Mouse (Mus musculus): ENCODE data around the gene Ccdc3. TPM values are rescaled to one million over a fixed set of nuclear protein-coding genes. Genes with fewer than 3 reads are reported as not detected.

The Ccdc3 gene
- polyA plus RNA-seq, 1 experiment = 0.94 TPM

DNA sequence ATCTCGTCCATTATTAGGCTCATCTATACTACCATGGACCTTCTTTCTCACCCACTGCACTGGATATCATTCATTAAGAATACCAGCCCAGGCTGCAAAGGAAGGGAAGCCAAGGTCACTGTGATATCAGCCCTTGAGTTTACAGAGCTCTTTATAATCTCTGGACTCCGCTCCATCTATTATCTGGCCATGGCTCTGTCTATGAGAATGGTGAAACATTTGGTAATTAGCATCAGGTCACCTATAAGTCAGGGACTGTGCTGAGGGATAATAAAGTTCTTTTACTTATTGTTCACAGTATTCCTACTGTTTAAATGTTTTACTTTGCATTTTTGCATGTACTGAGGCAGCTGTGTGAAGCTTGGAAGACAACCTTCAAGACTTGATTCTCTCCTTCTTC lies 35.2 kb downstream of the Ccdc3 start:
- TF ChIP-seq POLR2A (IDR thresholded peaks at IDR 0.05; ENCODE audit: control insufficient read depth, low read depth, low read length) (no peak), CTCF (IDR thresholded peaks at IDR 0.05; ENCODE audit: control insufficient read depth, insufficient read depth, insufficient replicate concordance, low read depth, low read length) (no peak)
- H3K36me3 ChIP-seq (ENCODE audit: control insufficient read depth, insufficient read depth, low read length) = no peaks in the 10 kb centered on the region
- no peak overlapping the region for H3K4me3 ChIP-seq (ENCODE audit: control insufficient read depth, low read depth, low read length)
- no peaks in the 10 kb centered on the region for H3K27me3 ChIP-seq (ENCODE audit: control insufficient read depth, insufficient read depth, low read length)
- no peak overlapping the region for H3K27ac ChIP-seq (ENCODE audit: control insufficient read depth, insufficient read depth, low read depth, low read length)
- H3K4me1 ChIP-seq (ENCODE audit: control insufficient read depth, insufficient read depth, low read length) = no peaks in the 10 kb centered on the region

DNA sequence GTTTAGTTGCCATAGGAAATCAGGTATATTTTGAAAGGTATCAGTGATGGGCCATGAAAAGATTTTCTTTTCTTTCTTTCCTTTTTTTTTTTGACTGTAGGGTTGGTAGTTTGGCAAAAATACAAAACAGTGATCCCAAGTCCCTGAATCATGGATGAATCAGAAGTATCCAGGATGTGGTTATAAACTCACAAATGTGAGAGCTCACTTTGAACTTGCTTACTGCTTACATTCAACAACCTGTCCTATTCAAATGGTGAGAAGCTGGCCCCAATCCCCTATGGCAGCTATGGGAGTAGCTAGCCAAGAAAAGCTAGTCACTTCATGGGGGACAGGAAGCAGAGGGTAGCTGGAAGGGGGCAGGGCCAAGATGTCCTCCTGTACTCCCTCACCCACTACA lies 37.1 kb downstream of the Ccdc3 start:
- Histone ChIP-seq H3K27me3 (ENCODE audit: control insufficient read depth, insufficient read depth, low read length) (no peaks in the 10 kb centered on the region), H3K4me3 (ENCODE audit: control insufficient read depth, low read depth, low read length) (no peak overlapping the region), H3K27ac (ENCODE audit: control insufficient read depth, insufficient read depth, low read depth, low read length) (no peak overlapping the region), H3K36me3 (ENCODE audit: control insufficient read depth, insufficient read depth, low read length) (no peaks in the 10 kb centered on the region), H3K4me1 (ENCODE audit: control insufficient read depth, insufficient read depth, low read length) (no peaks in the 10 kb centered on the region)
- TF ChIP-seq POLR2A (IDR thresholded peaks at IDR 0.05; ENCODE audit: control insufficient read depth, low read depth, low read length) = no peak
- no peak for TF ChIP-seq CTCF (IDR thresholded peaks at IDR 0.05; ENCODE audit: control insufficient read depth, insufficient read depth, insufficient replicate concordance, low read depth, low read length)

DNA sequence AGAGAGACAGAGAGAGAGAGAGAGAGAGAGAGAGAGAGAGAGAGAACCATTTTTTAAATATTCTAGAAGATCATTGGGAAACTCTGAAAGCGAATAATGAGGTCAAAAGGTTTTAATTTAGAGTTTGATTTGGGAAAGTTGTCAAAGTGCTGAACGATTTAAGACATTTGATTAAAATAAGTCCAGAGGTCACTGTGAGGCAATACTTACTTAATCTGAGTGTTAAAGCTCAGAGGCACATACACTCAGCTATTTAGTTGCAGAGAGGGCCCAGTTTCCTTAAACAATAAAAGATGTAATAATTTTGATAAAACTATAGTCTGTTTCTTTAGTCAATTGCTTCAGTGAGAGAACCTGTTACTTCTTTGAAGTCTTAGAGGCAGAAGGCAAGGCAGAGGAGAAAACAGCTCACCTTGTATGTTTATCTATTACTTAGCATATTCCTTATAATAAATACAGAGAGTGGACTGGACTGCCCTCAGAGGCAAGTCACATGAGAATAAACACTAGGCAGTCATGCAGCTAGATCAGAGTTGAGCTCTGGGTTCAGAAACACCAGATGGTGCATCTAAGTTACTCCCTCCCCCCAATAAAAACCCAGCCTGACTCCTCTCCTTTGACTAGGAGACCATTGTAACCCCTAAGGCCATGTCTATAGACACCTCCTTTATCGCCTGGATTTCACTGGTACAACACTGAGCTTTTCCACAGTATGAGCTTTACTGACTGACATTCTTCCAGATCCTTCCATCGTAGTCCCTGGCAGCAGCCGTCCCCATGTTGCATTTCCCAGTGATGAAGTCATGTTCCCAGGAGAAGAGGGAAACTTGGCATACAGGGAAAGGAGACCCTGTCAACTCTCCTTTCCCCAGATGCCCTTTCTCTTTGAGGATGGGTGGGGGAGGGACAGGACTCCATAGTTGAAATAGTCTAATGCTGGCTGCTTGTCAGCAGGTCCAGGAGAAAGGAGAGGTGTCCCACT lies 44.2 kb downstream of the Ccdc3 start:
- Histone ChIP-seq H3K4me3 (ENCODE audit: control insufficient read depth, low read depth, low read length) (no peak overlapping the region), H3K27ac (ENCODE audit: control insufficient read depth, insufficient read depth, low read depth, low read length) (no peak overlapping the region), H3K36me3 (ENCODE audit: control insufficient read depth, insufficient read depth, low read length) (no peaks in the 10 kb centered on the region), H3K4me1 (ENCODE audit: control insufficient read depth, insufficient read depth, low read length) (no peaks in the 10 kb centered on the region), H3K27me3 (ENCODE audit: control insufficient read depth, insufficient read depth, low read length) (no peaks in the 10 kb centered on the region)
- no peak for TF ChIP-seq POLR2A (IDR thresholded peaks at IDR 0.05; ENCODE audit: control insufficient read depth, low read depth, low read length)
- no peak for TF ChIP-seq CTCF (IDR thresholded peaks at IDR 0.05; ENCODE audit: control insufficient read depth, insufficient read depth, insufficient replicate concordance, low read depth, low read length)

DNA sequence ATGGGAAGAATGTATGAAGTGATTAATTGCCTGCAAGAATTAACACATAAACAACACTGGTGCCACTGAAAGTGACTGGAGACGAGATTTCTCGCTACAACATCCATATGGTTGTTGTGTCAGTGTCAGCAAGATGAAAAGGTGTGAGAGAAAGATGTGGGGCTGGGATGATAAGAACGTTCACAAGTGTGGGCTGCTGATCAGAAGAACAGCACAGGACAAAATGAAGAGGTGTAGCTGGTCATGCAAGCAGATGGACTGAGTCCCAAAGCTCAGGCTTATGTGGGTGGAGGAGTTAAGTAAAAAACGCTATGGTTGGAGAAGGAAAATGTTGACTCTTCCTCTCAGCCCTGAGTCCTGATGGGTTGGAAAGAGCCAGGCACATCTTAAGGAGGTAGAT lies 46.6 kb downstream of the Ccdc3 start:
- no peaks in the 10 kb centered on the region for H3K27me3 ChIP-seq (ENCODE audit: control insufficient read depth, insufficient read depth, low read length)
- no peaks in the 10 kb centered on the region for H3K36me3 ChIP-seq (ENCODE audit: control insufficient read depth, insufficient read depth, low read length)
- H3K4me3 ChIP-seq (ENCODE audit: control insufficient read depth, low read depth, low read length) = no peak overlapping the region
- no peaks in the 10 kb centered on the region for H3K4me1 ChIP-seq (ENCODE audit: control insufficient read depth, insufficient read depth, low read length)
- TF ChIP-seq POLR2A (IDR thresholded peaks at IDR 0.05; ENCODE audit: control insufficient read depth, low read depth, low read length) = no peak
- TF ChIP-seq CTCF (IDR thresholded peaks at IDR 0.05; ENCODE audit: control insufficient read depth, insufficient read depth, insufficient replicate concordance, low read depth, low read length) = no peak
- H3K27ac ChIP-seq (ENCODE audit: control insufficient read depth, insufficient read depth, low read depth, low read length) = no peak overlapping the region

DNA sequence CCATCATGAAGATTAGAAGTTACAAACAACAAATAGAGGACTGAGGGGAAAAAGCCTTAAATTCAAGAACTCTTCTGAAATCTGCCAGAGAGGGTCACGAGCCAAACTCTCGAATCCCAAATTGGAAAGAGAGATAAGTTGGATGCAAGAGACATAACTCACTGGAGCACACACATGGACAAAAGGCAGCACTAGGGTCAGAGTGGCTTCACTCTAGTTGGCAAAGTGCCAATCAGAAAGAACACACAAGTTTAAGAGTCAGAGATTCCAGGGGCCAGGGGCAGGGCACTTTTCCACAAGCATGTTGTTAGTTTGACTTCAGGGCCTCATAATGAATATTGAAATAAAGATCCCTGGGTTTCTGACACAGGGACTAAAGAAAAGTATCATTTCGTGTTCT lies 48.1 kb downstream of the Ccdc3 start:
- Histone ChIP-seq H3K4me1 (ENCODE audit: control insufficient read depth, insufficient read depth, low read length) (no peaks in the 10 kb centered on the region), H3K36me3 (ENCODE audit: control insufficient read depth, insufficient read depth, low read length) (no peaks in the 10 kb centered on the region), H3K4me3 (ENCODE audit: control insufficient read depth, low read depth, low read length) (no peak overlapping the region), H3K27me3 (ENCODE audit: control insufficient read depth, insufficient read depth, low read length) (no peaks in the 10 kb centered on the region), H3K27ac (ENCODE audit: control insufficient read depth, insufficient read depth, low read depth, low read length) (no peak overlapping the region)
- TF ChIP-seq CTCF (IDR thresholded peaks at IDR 0.05; ENCODE audit: control insufficient read depth, insufficient read depth, insufficient replicate concordance, low read depth, low read length) (no peak), POLR2A (IDR thresholded peaks at IDR 0.05; ENCODE audit: control insufficient read depth, low read depth, low read length) (no peak)

DNA sequence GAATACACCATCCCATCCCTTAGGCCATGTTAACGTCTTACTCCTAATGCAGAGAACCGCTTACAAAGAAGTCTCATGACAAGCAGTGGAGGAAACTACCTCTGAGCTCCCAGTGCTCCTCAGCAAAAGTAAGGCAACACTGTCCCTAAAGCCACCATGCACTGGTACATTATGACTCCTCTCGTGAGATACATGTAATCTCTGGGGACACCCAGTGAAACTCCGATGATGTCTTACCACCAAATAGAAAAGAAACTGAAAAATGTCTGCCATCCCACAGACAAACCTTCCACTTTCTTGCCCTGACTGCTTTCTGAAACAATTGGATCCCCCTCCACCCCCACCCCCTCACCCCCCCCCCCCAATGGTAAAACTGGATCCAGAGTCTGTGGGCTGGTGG lies 54.6 kb downstream of the Ccdc3 start:
- Histone ChIP-seq H3K4me3 (ENCODE audit: control insufficient read depth, low read depth, low read length) (no peak overlapping the region), H3K36me3 (ENCODE audit: control insufficient read depth, insufficient read depth, low read length) (no peaks in the 10 kb centered on the region), H3K4me1 (ENCODE audit: control insufficient read depth, insufficient read depth, low read length) (no peaks in the 10 kb centered on the region), H3K27ac (ENCODE audit: control insufficient read depth, insufficient read depth, low read depth, low read length) (no peak overlapping the region), H3K27me3 (ENCODE audit: control insufficient read depth, insufficient read depth, low read length) (no peaks in the 10 kb centered on the region)
- TF ChIP-seq CTCF (IDR thresholded peaks at IDR 0.05; ENCODE audit: control insufficient read depth, insufficient read depth, insufficient replicate concordance, low read depth, low read length) = no peak
- no peak for TF ChIP-seq POLR2A (IDR thresholded peaks at IDR 0.05; ENCODE audit: control insufficient read depth, low read depth, low read length)

DNA sequence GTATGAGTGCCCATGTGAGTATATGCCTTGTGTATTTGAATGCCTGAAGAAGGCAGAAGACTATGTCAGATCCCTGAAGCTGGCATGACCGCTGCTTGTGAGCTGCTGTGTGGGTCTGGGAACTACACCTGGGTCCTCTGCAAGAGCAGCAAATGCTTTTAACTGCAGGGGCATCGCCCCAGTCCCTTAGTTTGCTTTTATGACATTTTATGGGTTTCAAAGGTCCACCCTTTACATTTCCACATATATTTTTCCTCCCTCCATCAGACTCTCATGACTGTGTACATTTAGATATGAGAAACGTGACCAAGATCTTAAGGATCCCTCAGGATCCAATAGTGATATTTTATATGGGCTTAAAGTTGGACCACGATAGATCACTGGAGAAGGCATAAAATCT lies 55.5 kb downstream of the Ccdc3 start:
- Histone ChIP-seq H3K4me3 (ENCODE audit: control insufficient read depth, low read depth, low read length) (no peak overlapping the region), H3K27me3 (ENCODE audit: control insufficient read depth, insufficient read depth, low read length) (no peaks in the 10 kb centered on the region), H3K27ac (ENCODE audit: control insufficient read depth, insufficient read depth, low read depth, low read length) (no peak overlapping the region), H3K4me1 (ENCODE audit: control insufficient read depth, insufficient read depth, low read length) (no peaks in the 10 kb centered on the region), H3K36me3 (ENCODE audit: control insufficient read depth, insufficient read depth, low read length) (no peaks in the 10 kb centered on the region)
- TF ChIP-seq POLR2A (IDR thresholded peaks at IDR 0.05; ENCODE audit: control insufficient read depth, low read depth, low read length) (no peak), CTCF (IDR thresholded peaks at IDR 0.05; ENCODE audit: control insufficient read depth, insufficient read depth, insufficient replicate concordance, low read depth, low read length) (no peak)

All from testis, adult 2 months (tissue).